Mouse (Mus musculus): Measurements from ENCODE around the gene Tjp1. TPM values are rescaled to one million over a fixed set of nuclear protein-coding genes. Genes with fewer than 3 reads are reported as not detected.

Tjp1 gene
- polyA plus RNA-seq, 1 experiment from 2014 or later, result 27.8 TPM

GRCm38 (mm10) chr7:65418366-65418911 lies 109.1 kb downstream of the Tjp1 start:
- H3K4me1 ChIP-seq, result peaks cover 33% of the 10 kb centered on the region
- DNase-seq (ENCODE audit: extremely low spot score, low spot score), result no peak
- 85% methylated on average over 10 of the region's 10 CpGs for WGBS
- no peaks in the 10 kb centered on the region for H3K36me3 ChIP-seq (replicated peaks)
- H3K4me3 ChIP-seq, result no peak overlapping the region
- no peak overlapping the region for H3K27ac ChIP-seq
- H3K9me3 ChIP-seq, result no peaks in the 10 kb centered on the region
- no peaks in the 10 kb centered on the region for H3K27me3 ChIP-seq (ENCODE audit: poor library complexity, severe bottlenecking)

- Histone ChIP-seq H3K9me3 (no peaks in the 10 kb centered on the region), H3K27me3 (ENCODE audit: poor library complexity, severe bottlenecking) (no peaks in the 10 kb centered on the region), H3K4me1 (peaks cover 33% of the 10 kb centered on the region), H3K27ac (0 out of 2 replicates have a peak overlapping the region, but pooled peaks have one; percentile 25), H3K4me3 (no peak overlapping the region), H3K36me3 (replicated peaks) (no peaks in the 10 kb centered on the region)
- 68% methylated on average over 10 of the region's 10 CpGs for WGBS
- DNase-seq (ENCODE audit: extremely low spot score, low spot score), result no peak
Observed at GRCm38 (mm10) chr7:65417231-65418100, 110.1 kb downstream of the Tjp1 start.

GRCm38 (mm10) chr7:65416506-65416905 lies 111.1 kb downstream of the Tjp1 start:
- Histone ChIP-seq H3K36me3 (replicated peaks) (no peaks in the 10 kb centered on the region), H3K4me1 (peaks cover 35% of the 10 kb centered on the region), H3K9me3 (no peaks in the 10 kb centered on the region), H3K27me3 (ENCODE audit: poor library complexity, severe bottlenecking) (no peaks in the 10 kb centered on the region), H3K4me3 (no peak overlapping the region), H3K27ac (no peak overlapping the region)
- 65% methylated on average over 3 of the region's 3 CpGs for WGBS
- no peak for DNase-seq (ENCODE audit: extremely low spot score, low spot score)

- Histone ChIP-seq H3K9me3 (no peaks in the 10 kb centered on the region), H3K4me1 (peaks cover 26% of the 10 kb centered on the region), H3K4me3 (no peak overlapping the region), H3K36me3 (replicated peaks) (no peaks in the 10 kb centered on the region), H3K27ac (no peak overlapping the region), H3K27me3 (ENCODE audit: poor library complexity, severe bottlenecking) (no peaks in the 10 kb centered on the region)
- WGBS, result 75% methylated on average over 13 of the region's 13 CpGs
- DNase-seq (ENCODE audit: extremely low spot score, low spot score), result no peak
Observed at GRCm38 (mm10) chr7:65413946-65414945, 113.3 kb downstream of the Tjp1 start.

DNA sequence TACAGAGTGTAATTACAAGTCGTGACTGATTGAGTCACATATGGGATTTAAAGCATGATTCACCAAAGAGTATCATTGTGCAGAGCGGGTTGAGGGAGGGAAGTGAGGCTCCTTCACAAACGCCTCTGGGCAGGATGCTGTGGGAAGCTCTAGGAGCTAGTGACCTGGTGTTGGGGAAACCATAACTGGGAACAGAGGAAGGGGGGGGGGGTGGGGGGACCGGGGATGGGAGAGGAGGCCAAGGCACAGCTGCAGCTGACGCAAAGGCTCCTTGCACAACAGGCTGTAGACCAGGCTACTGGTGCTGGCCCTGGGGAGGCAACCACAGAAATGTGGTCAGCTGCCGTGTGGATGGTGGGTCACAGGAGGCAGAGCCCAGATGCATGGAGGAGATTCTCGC lies 116.9 kb downstream of the Tjp1 start:
- Histone ChIP-seq H3K4me1 (peaks cover 13% of the 10 kb centered on the region), H3K4me3 (no peak overlapping the region), H3K36me3 (replicated peaks) (no peaks in the 10 kb centered on the region), H3K27ac (0 out of 2 replicates have a peak overlapping the region, but pooled peaks have one; percentile 30), H3K9me3 (no peaks in the 10 kb centered on the region), H3K27me3 (ENCODE audit: poor library complexity, severe bottlenecking) (no peaks in the 10 kb centered on the region)
- WGBS, result 67% methylated on average over 7 of the region's 7 CpGs
- no peak for DNase-seq (ENCODE audit: extremely low spot score, low spot score)

GRCm38 (mm10) chr7:65406427-65406826 lies 121.2 kb downstream of the Tjp1 start:
- Histone ChIP-seq H3K27ac (no peak overlapping the region), H3K36me3 (replicated peaks) (no peaks in the 10 kb centered on the region), H3K4me1 (peaks cover 9% of the 10 kb centered on the region), H3K27me3 (ENCODE audit: poor library complexity, severe bottlenecking) (no peaks in the 10 kb centered on the region), H3K9me3 (no peaks in the 10 kb centered on the region), H3K4me3 (no peak overlapping the region)
- DNase-seq (ENCODE audit: extremely low spot score, low spot score), result no peak
- 83% methylated on average over 3 of the region's 3 CpGs for WGBS

- 93% methylated on average over 5 of the region's 5 CpGs for WGBS
- no peak overlapping the region for H3K27ac ChIP-seq
- H3K36me3 ChIP-seq (replicated peaks), result no peaks in the 10 kb centered on the region
- DNase-seq (ENCODE audit: extremely low spot score, low spot score), result no peak
- H3K9me3 ChIP-seq, result no peaks in the 10 kb centered on the region
- no peak overlapping the region for H3K4me3 ChIP-seq
- H3K4me1 ChIP-seq, result peaks cover 4% of the 10 kb centered on the region; the same call in 1 of the 2 replicates
- no peaks in the 10 kb centered on the region for H3K27me3 ChIP-seq (ENCODE audit: poor library complexity, severe bottlenecking)
Observed at GRCm38 (mm10) chr7:65402516-65402915, 125.1 kb downstream of the Tjp1 start.

GRCm38 (mm10) chr7:65401622-65402021 lies 126.0 kb downstream of the Tjp1 start:
- no peak overlapping the region for H3K4me3 ChIP-seq
- no peaks in the 10 kb centered on the region for H3K27me3 ChIP-seq (ENCODE audit: poor library complexity, severe bottlenecking)
- no peak for DNase-seq (ENCODE audit: extremely low spot score, low spot score)
- H3K27ac ChIP-seq, result no peak overlapping the region
- no peaks in the 10 kb centered on the region for H3K36me3 ChIP-seq (replicated peaks)
- peaks cover 4% of the 10 kb centered on the region; the same call in 1 of the 2 replicates for H3K4me1 ChIP-seq
- H3K9me3 ChIP-seq, result no peaks in the 10 kb centered on the region

DNA sequence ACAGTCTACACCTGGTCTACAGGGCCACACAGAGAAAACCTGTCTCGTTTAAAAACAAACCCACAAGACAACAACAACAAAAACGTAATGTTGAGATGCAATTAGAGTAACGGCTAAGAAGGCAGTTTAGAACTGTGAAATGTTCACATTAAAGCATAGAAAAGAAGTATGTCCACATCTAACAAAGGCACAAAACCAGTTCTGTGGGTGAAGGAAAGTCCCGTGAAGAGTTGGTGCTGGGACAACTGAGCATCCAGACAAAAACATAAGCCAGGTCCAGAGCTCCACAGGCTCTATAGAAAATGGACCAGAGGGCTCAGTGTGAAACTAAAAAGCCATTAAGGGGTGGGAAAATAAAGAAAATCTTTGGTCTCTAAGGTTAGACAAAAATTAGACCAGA lies 131.7 kb downstream of the Tjp1 start:
- H3K4me3 ChIP-seq, result no peak overlapping the region
- DNase-seq (ENCODE audit: extremely low spot score, low spot score), result no peak
- H3K36me3 ChIP-seq (replicated peaks), result no peaks in the 10 kb centered on the region
- no peaks in the 10 kb centered on the region for H3K27me3 ChIP-seq (ENCODE audit: poor library complexity, severe bottlenecking)
- no peaks in the 10 kb centered on the region for H3K9me3 ChIP-seq
- 80% methylated on average over 4 of the region's 4 CpGs for WGBS
- no peak overlapping the region for H3K27ac ChIP-seq
- peaks cover 31% of the 10 kb centered on the region for H3K4me1 ChIP-seq

GRCm38 (mm10) chr7:65395166-65395565 lies 132.4 kb downstream of the Tjp1 start:
- Histone ChIP-seq H3K9me3 (no peaks in the 10 kb centered on the region), H3K4me1 (peaks cover 31% of the 10 kb centered on the region), H3K27ac (0 out of 2 replicates have a peak overlapping the region, but pooled peaks have one; percentile 8), H3K27me3 (ENCODE audit: poor library complexity, severe bottlenecking) (no peaks in the 10 kb centered on the region), H3K4me3 (no peak overlapping the region), H3K36me3 (replicated peaks) (no peaks in the 10 kb centered on the region)
- 60% methylated on average over 5 of the region's 5 CpGs for WGBS
- DNase-seq (ENCODE audit: extremely low spot score, low spot score), result no peak

- Histone ChIP-seq H3K27me3 (ENCODE audit: poor library complexity, severe bottlenecking) (no peaks in the 10 kb centered on the region), H3K4me1 (peaks cover 31% of the 10 kb centered on the region), H3K36me3 (replicated peaks) (no peaks in the 10 kb centered on the region), H3K9me3 (no peaks in the 10 kb centered on the region), H3K4me3 (no peak overlapping the region), H3K27ac (0 out of 2 replicates have a peak overlapping the region, but pooled peaks have one; percentile 80)
- whole genome bisulfite sequencing, result 13% methylated on average over 2 of the region's 2 CpGs
- DNase-seq (ENCODE audit: extremely low spot score, low spot score), result no peak
Observed at GRCm38 (mm10) chr7:65394672-65395071, 132.9 kb downstream of the Tjp1 start.

GRCm38 (mm10) chr7:65393704-65394452 lies 133.7 kb downstream of the Tjp1 start:
- H3K4me3 ChIP-seq, result peak overlapping the region; percentile 36
- H3K27ac ChIP-seq, result peak overlapping the region; percentile 80
- WGBS, result 6% methylated on average over 17 of the region's 17 CpGs
- no peaks in the 10 kb centered on the region for H3K27me3 ChIP-seq (ENCODE audit: poor library complexity, severe bottlenecking)
- no peaks in the 10 kb centered on the region for H3K9me3 ChIP-seq
- peaks cover 31% of the 10 kb centered on the region for H3K4me1 ChIP-seq
- no peaks in the 10 kb centered on the region for H3K36me3 ChIP-seq (replicated peaks)
- peak; percentile 28 for DNase-seq (ENCODE audit: extremely low spot score, low spot score)
